Mouse (Mus musculus): ENCODE data around the gene Zrsr2. TPM values are rescaled to one million over a fixed set of nuclear protein-coding genes. Genes with fewer than 3 reads are reported as not detected.

The Zrsr2 gene
- total RNA-seq, 2 experiments from 2014 or later = 29.5 to 91.8 TPM

GRCm38 (mm10) chrX:163899431-163900020 lies 58.9 kb downstream of the Zrsr2 start:
- ATAC-seq (replicated peaks; ENCODE audit: low FRiP score, low TSS enrichment, poor library complexity, severe bottlenecking) = no peak

GRCm38 (mm10) chrX:163897354-163897753 lies 61.1 kb downstream of the Zrsr2 start:
- no peak for ATAC-seq (replicated peaks; ENCODE audit: low FRiP score, low TSS enrichment, poor library complexity, severe bottlenecking)

GRCm38 (mm10) chrX:163885539-163885981 lies 72.9 kb downstream of the Zrsr2 start:
- no peak for ATAC-seq (replicated peaks; ENCODE audit: low FRiP score, low TSS enrichment, poor library complexity, severe bottlenecking)

Other genes starting within 250 kb of the Zrsr2 start
- gene Rnf138rt1, start 197.3 kb downstream of the Zrsr2 start, total RNA-seq (2014; fragmentation: Nextera tagmentation) = not detected in 2 replicates
- gene Rnf138rt1, start 197.3 kb downstream of the Zrsr2 start, total RNA-seq (2017) = not detected in 2 replicates
- 0.87 and 1.4 TPM in 2 replicates for gene Ap1s2, start 49.6 kb downstream of the Zrsr2 start, total RNA-seq (2014; fragmentation: Nextera tagmentation)
- 5.4 and 5.9 TPM in 2 replicates for gene Ap1s2, start 49.6 kb downstream of the Zrsr2 start, total RNA-seq (2017)
- gene Car5b, start 69.3 kb upstream of the Zrsr2 start, total RNA-seq (2014; fragmentation: Nextera tagmentation) = 0.17 TPM in 1 of 2 replicates, not detected in the other
- 0.47 and 1.4 TPM in 2 replicates for gene Car5b, start 69.3 kb upstream of the Zrsr2 start, total RNA-seq (2017)
- 14.0 and 21.3 TPM in 2 replicates for gene Siah1b, start 117.8 kb upstream of the Zrsr2 start, total RNA-seq (2014; fragmentation: Nextera tagmentation)
- 11.4 and 19.9 TPM in 2 replicates for gene Siah1b, start 117.8 kb upstream of the Zrsr2 start, total RNA-seq (2017)
- gene Cltrn, start 130.2 kb upstream of the Zrsr2 start, total RNA-seq (2014; fragmentation: Nextera tagmentation) = not detected in 2 replicates
- not detected in 2 replicates for gene Cltrn, start 130.2 kb upstream of the Zrsr2 start, total RNA-seq (2017)
- not detected in 2 replicates for gene Ace2, start 180.7 kb upstream of the Zrsr2 start, total RNA-seq (2014; fragmentation: Nextera tagmentation)
- gene Ace2, start 180.7 kb upstream of the Zrsr2 start, total RNA-seq (2017) = not detected in 2 replicates

Data from megakaryocyte-erythroid progenitor cell, adult 5-6 weeks (primary cell).